Mouse (Mus musculus) thymus, postnatal 4 days (tissue): ENCODE data around the gene Guca1b.

Experiments used
- DNase-seq: peaks from one replicate; pipeline ENCODE4 v3.0.0; 2021

The Guca1b gene

DNA sequence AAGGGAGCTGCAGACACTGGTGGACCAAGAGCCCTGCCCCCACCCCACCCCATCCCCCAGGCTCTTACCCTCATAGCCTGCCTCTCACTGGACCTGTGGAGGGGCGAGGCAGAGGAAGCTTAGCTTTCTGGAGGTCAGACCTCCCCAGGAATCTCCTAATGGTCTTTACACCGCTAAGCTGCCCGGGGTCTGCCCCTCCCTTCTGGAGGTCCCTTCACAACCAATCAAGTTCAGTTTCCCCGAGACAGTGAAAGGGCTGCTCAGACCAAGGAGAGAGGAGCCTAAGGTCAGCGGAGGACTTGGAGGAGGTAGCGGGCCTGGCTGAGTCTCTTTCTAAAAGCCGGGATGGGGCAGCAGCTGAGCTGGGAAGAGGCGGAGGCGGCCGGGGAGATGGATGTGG, at the start of gene Guca1b:
Gene Guca1b, plus strand, starts transcription at position 249 of the 400 bp plus-strand sequence.
- no peak for DNase-seq

DNA sequence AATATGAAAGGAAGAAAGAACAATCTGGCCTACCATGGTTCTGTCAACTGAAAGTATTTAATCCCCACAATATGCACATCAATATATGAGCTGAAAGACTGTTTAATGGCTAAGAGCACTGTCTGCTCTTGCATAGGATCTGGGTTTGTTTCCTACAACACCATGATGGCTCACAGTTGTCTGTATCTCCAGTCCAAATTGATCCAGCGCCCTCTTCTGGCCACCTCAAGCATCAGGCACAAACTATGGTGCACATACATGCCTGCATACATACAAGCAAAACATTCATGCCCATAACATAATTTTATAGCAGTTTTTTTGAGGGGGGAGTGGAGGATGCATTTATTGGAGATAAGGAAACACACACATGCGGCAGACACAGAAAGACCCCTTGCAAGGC, 42.1 kb upstream of the Guca1b start:
- DNase-seq, result no peak

DNA sequence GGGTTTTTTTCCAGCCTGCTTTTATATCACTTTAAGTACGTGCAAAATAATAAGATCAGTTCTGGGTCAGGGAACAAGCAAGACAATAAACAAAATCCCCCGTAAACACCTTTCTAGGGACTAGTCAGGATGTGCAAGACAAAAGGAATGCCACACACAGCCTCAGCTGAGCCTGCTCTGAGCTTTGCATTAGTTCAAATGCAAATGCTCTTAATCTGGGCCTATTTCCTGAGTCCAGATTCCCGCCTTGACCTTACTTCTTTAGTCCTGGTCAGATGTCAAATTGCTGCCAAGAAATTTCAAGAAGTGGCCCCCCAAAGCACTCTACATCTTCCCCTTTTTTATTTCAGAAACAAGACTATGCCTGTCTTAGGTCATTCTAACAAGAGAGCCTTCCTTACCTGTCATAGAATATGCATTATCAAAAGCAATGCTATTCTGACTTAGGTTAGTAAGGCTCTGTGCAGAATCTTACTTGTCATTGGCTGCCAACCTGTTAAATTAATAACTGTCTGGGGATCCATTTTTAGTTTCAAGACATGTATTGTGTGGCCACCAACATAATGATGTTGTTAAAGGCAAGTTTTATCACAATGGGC, 35.4 kb upstream of the Guca1b start:
- no peak for DNase-seq

DNA sequence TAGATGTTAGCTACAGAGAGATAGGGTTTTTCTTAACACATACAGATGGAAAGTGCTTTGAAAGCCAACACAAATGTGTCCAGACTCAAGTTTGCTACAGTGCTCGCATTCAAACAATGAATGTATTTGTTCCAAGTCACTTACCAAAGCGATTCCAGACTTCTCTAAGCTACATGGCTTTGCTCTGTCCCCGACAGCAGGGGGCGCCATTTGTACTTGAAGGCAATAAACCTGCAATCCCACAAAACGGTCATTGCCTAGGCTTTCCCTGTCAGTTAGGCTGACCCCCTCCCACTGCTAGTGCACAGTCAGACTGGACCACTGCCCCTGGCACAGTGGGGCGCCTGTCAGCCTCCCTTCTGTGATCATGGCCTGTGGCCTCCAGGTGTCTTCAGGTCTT, 25.2 kb upstream of the Guca1b start:
- peak; percentile 87 for DNase-seq

DNA sequence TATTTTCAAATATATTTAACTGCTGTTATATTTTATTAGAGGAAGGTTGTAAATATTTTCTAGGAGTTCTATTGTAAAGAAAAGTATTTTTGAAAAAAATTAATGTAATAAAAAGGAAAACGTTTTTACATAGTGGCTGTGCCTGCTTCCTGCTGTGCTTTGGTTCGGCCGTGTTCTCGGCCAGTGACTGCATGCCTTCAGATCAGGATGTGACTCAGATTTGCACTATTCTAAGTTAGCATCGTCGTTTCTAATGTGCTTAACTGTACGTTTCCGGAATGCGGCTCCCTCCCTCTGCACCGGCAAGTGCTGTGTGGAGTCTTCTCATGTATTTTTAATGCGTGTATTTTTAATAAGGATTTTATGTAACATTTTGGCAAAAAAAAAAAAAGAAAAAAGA, 23.9 kb upstream of the Guca1b start:
- DNase-seq, result no peak

DNA sequence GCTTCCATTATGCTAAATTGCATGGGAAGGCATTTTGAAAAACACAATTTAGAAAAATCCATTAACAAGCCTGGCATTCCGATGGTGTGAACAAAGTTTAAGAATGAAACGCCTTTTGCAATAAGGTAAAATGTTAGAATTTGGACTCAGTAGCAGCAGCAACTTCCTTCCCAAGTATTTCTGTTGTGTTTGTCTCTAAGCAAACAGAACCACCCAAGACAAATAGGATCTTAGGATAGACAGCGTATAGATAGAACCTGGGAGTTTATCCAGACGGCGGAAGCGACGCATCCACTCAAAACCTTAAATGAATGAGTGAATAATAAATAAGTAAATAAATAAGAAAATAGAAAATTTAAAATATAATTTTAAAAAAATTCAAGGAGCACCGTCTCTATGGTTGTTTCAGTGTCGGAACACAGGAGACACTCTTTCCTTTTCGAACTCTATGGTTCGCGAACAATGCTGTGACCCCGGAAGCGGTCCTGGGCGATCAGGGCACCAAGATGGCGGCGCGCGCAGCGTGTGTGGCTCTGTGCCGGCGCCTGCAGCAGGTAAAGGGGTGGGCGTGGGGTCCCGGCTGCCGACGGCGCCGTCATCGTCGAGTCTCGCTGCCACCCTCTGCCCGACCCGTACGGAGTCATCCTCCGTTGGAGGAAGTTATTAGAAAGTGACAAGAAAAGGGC, 16.6 kb upstream of the Guca1b start, which contains the start of gene Mrps10:
Gene Mrps10, plus strand, starts transcription at position 487 of the 686 bp plus-strand sequence.
- DNase-seq, result peak; percentile 91

DNA sequence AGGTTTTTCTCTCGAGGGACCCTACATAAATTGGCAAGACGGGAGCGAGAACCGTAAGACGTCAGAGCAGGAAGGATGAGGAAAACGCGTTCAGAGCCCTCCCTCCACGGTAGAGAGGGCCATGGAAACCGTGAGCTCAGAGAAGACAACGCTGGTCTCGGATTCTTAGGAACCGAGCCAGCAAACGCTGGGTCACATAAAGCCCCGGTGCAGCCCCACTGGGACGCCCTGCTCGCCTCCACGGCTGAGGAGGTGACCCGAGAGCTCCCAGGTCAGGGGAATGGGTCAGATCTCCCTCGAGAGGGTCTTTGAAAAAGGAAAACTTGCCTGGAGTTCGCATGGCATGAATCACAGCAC, 16.1 kb upstream of the Guca1b start:
- peak; percentile 27 for DNase-seq

DNA sequence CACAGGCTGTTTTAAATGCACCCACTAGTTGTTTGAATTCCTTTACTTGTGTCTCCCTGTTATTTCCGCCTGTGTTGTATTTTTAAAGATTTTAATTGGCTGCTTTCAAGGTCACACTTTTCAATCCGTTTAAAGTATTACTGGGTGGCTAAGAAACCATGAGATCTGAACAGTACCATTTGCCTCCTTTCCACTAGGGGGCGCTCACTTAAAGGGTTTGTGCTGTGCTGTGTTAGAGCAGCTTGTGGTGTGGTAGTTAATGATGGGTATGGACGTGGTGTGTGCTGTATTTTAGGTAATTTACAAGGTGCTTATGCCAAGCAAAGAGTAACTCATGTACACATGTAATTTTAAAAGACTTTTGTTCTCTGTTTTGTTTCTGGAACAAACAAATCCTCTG, 13.7 kb upstream of the Guca1b start:
- peak; percentile 76 for DNase-seq

DNA sequence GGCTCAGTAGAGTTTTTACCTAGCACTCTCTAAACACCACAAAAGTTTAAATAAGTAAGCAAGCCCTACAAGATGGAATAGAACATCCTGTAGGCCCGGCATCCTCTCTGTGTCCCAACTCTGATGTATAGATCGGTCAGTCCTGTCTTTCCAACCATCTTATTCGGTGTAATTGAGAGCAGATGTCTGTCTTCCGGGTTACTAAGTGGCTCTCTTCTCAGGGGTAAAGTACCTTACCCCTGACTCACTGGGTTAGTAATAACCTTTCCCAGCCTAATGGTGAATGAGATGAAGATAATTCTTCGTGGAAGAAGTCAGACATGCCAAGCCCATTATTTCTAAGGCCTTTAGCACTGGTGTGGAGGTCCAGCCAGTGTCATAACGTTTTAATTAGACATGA, 11.2 kb upstream of the Guca1b start:
- no peak for DNase-seq

DNA sequence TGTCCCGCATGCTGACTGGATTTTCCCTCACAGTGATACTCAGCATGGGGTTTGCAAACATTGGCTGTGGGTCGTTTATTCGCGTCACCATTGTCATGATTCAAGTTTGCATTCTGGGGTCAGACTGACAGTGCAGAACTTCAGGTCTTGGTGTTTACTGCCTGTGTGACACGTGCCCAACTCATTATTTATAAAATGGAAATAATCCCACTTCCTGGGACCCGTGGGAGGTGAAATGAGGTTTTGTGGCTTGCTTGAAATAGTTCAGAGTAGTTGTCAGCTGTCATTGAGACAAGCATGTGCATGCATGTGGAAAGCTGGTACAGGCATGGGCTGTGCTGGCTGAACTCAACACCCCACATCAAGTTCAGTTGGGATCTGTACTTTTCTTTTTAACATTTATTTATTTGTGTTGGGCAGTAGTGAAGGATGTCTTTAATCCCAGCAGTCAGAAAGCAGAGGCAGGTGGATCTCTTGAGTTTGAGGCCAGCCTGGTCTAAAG, 8.4 kb upstream of the Guca1b start:
- no peak for DNase-seq

DNA sequence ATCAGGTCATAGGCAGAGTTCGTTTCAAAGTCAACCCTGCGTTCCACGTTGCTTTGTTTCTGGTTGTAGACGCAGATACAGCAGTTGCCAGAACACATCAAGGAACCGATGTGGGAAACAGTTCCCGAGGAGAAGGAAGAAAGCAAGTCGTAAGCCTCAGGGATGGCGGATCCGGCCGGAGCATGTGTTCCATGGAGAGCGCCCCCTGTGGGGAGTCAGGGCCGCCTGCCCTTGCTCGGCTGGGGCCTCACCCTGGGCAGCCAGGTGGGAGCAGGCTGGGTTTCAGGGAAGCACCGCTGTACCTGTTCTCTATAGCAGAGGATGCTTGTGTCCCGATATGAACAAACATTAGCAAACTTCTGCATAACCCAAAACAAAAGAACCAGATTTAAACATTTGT, 7.1 kb upstream of the Guca1b start:
- DNase-seq, result peak; percentile 29

DNA sequence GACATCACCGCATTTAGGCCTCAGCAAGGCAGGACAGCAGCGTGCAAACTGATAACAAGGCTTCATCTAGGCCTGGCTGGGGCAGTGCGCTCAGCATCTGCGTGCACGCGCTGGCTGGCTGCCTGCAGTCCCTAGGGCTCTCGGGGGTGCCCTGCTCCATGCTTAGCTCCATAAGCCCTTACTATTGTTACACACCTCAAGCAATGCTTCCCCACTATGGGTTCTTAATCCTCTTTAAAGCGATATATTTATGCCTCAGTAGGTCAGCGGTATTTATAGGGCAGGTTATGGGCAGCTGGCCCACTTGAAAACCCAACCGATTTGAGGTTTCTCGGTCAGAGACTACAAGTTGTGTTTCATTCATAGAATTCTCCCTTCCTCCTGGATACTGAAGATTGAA, 3.3 kb upstream of the Guca1b start:
- DNase-seq, result no peak

DNA sequence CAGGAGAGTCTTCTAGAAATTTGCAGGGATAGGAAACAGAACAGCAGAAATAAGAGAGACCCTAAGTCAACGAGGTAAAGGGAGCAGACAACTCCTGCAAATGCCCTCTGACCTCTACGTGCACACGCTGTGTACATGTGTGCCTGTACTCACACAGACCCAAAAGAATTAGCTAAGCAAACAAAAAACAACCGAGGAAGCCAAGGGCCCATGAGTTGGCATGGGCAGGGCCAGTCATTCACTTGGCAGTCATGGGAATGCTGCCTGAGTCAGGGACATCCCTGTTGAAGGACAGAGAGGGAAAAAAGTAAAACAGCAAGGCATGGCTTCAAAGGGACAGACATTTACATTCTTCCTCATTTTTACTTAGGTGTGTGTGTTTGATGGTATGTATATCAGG, 1.9 kb upstream of the Guca1b start:
- no peak for DNase-seq

DNA sequence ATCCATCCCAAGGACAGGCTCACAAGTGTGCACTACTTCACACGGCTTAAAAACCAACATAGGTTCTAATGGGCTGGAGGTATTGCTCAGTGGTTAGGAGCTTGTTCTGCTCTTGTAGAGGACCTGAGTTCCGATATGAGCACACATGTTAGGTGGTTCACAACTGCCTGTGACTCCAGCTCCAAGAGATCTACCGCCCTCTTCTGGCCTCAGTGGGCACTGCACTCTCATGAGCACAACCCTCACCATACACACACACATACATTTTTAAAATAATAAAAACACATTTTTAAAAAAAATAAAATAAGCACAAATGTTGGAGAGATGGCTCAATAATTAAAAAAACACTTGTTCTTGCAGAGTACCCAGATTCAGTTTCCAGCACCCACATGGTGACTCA, 1.1 kb upstream of the Guca1b start:
- DNase-seq, result no peak

DNA sequence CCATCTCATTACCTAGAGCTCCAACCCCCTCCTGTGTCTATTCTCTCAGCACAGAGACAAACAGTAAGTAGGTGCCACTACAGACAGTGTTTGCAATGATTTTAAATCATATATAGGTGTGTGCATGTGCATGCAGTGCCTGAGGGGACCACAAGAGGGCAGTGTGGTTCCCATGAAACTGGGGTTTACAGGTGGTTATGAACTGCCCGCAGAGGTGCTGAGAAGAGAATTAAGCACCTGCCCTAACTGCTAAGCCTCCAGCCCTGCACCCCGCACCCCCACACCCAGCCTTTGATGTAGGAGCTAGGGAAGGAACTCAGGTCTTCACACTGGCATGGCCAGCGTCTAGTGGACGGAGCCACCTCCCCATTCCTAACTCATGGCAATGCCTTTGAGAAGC, 1.5 kb downstream of the Guca1b start:
- peak; percentile 90 for DNase-seq

DNA sequence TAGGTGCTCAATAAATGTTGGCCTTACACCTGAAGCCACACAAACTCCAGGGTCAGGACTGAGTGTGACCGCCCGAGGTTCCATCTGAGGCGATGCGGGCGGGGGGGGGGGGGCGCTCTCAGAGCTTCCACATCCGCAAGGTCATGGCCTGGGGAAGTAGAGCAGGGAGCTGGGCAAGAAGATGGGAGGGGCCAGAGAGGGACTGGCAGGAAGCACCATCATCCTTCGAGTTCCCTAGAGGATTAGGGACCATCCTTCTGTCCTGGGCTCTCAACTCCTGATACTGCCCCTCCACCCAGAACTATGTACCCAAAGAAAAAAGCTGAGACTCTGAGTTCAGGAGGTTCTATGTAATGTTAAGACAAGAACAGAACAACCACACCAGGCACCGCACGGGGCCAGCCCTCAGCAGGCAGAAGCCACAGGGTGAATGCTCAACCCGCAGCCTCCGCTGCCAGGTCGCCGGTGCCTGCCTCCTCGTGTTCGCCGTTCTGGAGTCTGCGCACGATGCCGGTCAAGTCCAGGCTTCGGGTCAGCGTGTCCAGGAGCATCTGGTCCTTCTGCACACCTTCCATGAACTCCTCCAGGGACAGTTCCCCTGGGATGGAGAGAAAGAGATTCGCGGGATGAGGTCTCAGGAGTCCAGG, 9.2 kb downstream of the Guca1b start:
- peak; percentile 54 for DNase-seq

DNA sequence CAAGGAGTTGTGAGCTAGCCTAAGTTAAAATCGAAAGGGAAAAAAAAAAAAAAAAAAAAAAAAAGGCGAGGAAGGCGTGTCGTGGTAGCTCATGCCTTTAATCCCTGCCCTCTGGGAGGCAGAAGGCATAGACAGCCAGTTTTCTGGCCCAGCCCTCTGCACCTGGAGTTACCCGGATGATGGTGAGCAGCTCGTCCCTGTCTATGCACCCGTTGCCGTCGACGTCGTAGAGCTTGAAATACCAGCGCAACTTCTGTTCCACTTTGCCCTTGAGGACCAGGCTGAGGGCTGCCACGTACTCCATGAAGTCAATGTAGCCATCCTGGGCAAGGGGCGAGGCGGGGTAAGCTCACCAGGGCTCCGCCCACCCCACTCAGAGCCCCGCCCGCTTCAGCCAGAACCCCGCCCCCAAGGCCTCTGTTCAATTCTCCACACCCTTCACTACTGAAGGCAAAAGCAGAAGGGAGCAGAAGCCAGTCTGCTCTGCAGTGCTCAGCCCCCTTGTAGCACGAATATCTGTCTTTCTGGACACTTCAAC, 10.3 kb downstream of the Guca1b start:
- peak; percentile 72 for DNase-seq

DNA sequence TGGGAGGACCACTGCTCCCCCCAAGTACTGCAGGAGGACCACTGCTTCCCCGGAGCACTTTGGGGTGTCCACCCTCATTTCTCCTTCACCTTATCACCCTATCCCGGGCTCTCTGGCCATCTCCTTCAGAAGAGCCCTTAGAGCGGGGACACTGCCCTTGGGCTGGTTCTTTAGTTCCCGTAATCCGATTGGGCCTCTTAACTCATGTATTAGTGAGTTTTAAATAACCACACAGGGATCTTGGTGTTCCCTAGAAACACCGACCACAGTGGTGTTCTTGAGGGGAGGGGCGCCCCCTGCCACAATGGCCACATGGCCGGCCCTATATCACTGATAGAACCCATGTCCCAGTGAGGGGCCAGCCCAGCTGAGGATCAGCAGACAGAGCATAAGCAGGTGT, 13.9 kb downstream of the Guca1b start:
- no peak for DNase-seq

DNA sequence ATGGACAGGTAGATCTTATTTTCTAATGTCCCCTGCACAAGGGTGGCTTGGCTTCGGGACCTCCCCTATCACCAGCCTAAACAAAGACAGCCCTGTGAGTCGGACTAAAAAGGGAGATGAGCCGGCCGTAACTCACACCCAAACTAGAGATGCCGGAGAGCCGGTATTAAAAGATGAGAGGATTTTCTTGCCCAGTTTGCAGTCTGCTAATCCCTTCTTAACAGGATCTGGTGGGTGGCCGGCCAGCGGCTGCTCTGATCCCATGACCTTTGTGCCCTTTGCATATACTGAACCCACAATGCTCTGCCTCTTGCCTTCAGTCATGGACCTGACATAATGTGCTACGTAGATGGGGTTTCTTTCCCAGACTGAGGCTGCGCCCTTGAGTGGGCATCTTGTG, 15.3 kb downstream of the Guca1b start, which contains the start of gene Guca1a:
Gene Guca1a, minus strand, starts transcription at position 134 of the 400 bp plus-strand sequence.
- no peak for DNase-seq

DNA sequence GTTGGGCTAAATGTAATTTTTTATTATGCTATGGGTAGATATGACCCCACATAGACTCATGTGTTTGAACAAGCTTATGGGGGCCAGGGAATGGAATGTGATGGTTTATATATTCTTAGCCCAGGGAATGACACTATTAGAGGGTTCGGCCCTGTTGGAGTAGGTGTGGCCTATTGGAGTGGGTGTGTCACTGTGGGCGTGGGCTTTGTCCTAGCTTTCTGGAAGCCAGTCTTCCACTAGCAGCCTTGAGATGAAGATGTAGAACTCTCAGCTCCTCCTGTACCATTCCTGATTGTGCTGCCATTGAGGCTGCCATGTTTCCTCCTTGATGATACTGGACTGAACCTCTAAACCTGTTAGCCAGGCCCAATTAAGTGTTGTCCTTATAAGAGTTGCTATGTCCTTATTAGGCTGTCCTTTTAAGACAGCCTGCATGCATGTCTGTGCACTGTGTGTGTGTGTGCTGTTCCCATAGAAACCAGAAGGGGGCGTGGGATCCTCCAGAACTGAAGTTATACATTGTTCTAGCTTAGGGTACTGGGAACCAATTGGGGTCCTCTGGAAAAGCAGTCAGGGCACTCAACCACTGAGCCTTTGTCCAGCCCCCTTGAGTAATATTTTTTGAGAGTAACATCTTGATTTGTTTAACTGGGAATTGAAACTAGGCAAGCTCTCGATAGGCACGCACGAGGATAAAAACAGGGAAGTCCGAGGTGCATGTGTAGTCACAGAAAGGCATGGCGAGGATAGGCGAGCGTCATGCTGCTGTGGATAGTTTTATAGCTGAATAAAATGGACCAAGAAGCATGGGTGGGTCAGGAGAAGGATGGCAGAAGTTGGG, 22.7 kb downstream of the Guca1b start:
- no peak for DNase-seq

DNA sequence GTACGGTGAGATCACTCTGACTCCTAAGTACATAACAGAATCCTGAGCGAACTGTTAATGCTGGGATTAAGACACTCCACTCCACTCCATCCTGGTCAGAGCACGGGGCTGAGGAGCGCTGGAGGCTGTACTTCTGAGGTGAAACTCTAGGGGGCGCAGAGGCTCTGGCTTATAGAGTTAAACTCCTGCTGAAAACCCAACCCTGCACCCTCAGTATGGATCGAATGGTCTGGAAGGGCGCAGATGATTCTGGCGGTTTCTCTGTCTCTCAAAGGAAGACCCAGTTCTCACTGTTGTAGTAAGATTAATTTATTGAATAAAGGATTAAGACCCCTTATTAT, 23.3 kb downstream of the Guca1b start:
- peak; percentile 86 for DNase-seq

DNA sequence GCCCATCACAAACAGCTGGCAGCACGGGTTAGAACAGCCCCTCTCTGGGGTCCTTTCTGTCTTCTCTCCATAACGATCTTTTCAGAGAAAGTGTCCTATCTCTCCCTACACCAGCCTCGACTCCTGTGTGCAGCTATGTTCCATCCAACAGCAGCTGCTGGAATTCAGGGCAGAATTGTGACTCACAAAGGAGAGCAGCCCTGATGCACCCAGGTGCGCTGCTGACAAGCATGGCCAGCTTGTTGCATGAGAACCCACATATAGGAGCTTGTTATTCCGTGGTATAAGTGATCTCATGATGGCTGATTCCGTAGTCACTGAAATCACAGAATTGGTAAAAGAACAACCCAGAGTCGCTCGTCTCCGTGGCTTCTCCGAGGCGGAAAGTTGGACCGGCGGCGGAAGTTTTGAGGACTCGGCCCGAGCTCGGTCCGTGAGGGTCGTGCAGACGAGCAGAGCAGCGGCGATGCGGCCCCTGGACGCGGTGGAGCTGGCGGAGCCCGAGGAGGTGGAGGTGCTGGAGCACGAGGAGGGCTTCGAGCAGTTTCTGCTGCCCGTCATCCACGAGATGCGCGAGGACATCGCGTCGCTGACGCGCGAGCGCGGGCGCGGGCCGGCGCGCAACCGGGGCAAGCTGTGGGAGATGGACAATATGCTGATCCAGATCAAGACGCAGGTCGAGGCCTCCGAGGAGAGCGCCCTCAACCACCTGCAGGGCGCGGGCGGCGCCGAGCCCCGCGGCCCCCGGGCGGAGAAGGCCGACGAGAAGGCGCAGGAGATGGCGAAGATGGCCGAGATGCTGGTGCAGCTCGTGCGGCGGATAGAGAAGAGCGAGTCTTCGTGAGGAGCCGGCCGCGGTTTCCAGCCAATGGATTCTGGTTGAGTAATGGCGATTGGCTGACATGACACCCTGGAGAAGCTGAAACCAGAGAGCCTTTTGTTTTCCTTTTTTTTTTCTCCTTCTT, 25.0 kb downstream of the Guca1b start:
- peak; percentile 39 for DNase-seq
